ENCODE assay signal across 9 mouse cellular contexts in the genomic region with DNA sequence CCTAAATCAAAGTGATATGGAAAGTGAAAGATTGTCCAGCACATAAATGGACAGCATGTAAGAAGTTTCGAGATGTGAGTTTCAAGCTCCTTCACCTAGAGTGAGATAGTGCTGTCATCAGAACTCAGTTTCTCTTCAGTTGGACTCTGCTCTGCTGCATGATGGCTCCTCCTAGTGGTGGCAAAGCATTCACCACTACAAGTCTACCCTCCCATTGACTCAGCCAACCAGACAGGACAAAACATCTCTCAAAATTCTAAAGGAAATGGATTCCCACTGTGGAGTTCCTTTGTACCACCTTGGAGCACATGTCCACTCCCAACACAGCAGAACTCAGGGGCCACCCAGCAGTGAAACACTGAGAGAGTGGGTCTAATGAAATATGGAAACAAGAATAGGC.
DNase-seq lines count a peak whose midpoint lies in the region; ATAC-seq lines count a peak whose summit lies in the region.
"Had no signal": no experiment of that assay in that cellular context is flagged by ENCODE, and none has a peak within 500 bp of the region (broad histone marks: within the 10 kb centered on the region; RNA-seq: fewer than 3 reads in every experiment).

No protein-coding gene starts in this region.

- no peak overlapping the region for H3K4me3 ChIP-seq in midbrain, embryonic 11.5 days (ENCODE audit: low read depth, low read length)
- no peak overlapping the region for H3K4me3 ChIP-seq in midbrain, embryonic 13.5 days (replicated peaks)
- H3K4me3 ChIP-seq: heart, embryonic 13.5 days had no signal

- intact Hi-C loops in left cerebral cortex, postnatal 36 days (cut with DNase I) = loop anchor here (2.0 kb wide), 1 partner anchor 526 kb away; no protein-coding TSS in a partner anchor

- no peak overlapping the region for H3K27ac ChIP-seq in midbrain, embryonic 11.5 days (ENCODE audit: low read depth, low read length)
- H3K27ac ChIP-seq in midbrain, embryonic 13.5 days = no peak overlapping the region
- H3K27ac ChIP-seq: heart, embryonic 13.5 days had no signal

- no peak overlapping the region for H3K9ac ChIP-seq in midbrain, embryonic 11.5 days (ENCODE audit: low read length)
- no peak overlapping the region for H3K9ac ChIP-seq in midbrain, embryonic 13.5 days (replicated peaks)
- H3K9ac ChIP-seq: heart, embryonic 13.5 days had no signal

- no peaks in the 10 kb centered on the region for H3K4me1 ChIP-seq in midbrain, embryonic 11.5 days (ENCODE audit: control insufficient read depth, insufficient read depth, low read length)
- H3K4me1 ChIP-seq in midbrain, embryonic 13.5 days (replicated peaks) = no peaks in the 10 kb centered on the region
- H3K4me1 ChIP-seq: heart, embryonic 13.5 days had no signal

- no peaks in the 10 kb centered on the region for H3K9me3 ChIP-seq in midbrain, embryonic 11.5 days (ENCODE audit: control insufficient read depth, low read length)
- no peaks in the 10 kb centered on the region for H3K9me3 ChIP-seq in midbrain, embryonic 13.5 days
- H3K9me3 ChIP-seq: heart, embryonic 13.5 days had no signal

- H3K27me3 ChIP-seq in midbrain, embryonic 11.5 days (ENCODE audit: control insufficient read depth, insufficient read depth, low read length) = no peaks in the 10 kb centered on the region
- H3K27me3 ChIP-seq in midbrain, embryonic 13.5 days = no peaks in the 10 kb centered on the region
- H3K27me3 ChIP-seq: heart, embryonic 13.5 days had no signal

- H3K36me3 ChIP-seq in midbrain, embryonic 11.5 days (ENCODE audit: control insufficient read depth, insufficient read depth, low read length) = no peaks in the 10 kb centered on the region
- no peaks in the 10 kb centered on the region for H3K36me3 ChIP-seq in midbrain, embryonic 13.5 days
- H3K36me3 ChIP-seq: heart, embryonic 13.5 days had no signal

- ATAC-seq in midbrain, embryonic 11.5 days (ENCODE audit: low FRiP score) = peak; percentile 79
- no peak for ATAC-seq in midbrain, embryonic 13.5 days
- ATAC-seq in megakaryocyte, adult 5-6 weeks (ENCODE audit: poor library complexity, severe bottlenecking) = no peak

- DNase-seq in midbrain, embryonic 11.5 days (ENCODE audit: low spot score, missing footprints) = peak; percentile 81
- peak; percentile 56 for DNase-seq in T-cell, adult 2 months (ENCODE audit: low spot score)
- DNase-seq in cerebellum, postnatal 4 days (ENCODE audit: low spot score in 2 of 2) = peak; percentile 9 to 21
- peak; percentile 42 for DNase-seq in heart, postnatal 4 days
- DNase-seq in left cerebral cortex, postnatal 36 days (ENCODE audit: low spot score in 2 of 2) = peak; percentile 26 to 30
- DNase-seq in right cerebral cortex, postnatal 25 days = peak; percentile 8

- no peak overlapping the region for H3K4me2 ChIP-seq in midbrain, embryonic 11.5 days
- H3K4me2 ChIP-seq in midbrain, embryonic 13.5 days (replicated peaks) = no peak overlapping the region
- H3K4me2 ChIP-seq: heart, embryonic 13.5 days had no signal

- 74% methylated on average over 1 of the region's 1 CpGs for WGBS in midbrain, embryonic 11.5 days
- 72% methylated on average over 1 of the region's 1 CpGs for WGBS in midbrain, embryonic 13.5 days

Comparison
In these comparisons a context has a peak if more than half of its experiments do, and no peak if none do; other contexts are left out.
1. DNase-seq: peak in every context shown above with its lines; median percentile 81 in midbrain, embryonic 11.5 days; 56 in T-cell, adult 2 months; 42 in heart, postnatal 4 days; 28 in left cerebral cortex, postnatal 36 days; 15 in cerebellum, postnatal 4 days; 8 in right cerebral cortex, postnatal 25 days.